Mouse (Mus musculus): ENCODE data around the gene Ralgds.

Gene Ralgds

DNA sequence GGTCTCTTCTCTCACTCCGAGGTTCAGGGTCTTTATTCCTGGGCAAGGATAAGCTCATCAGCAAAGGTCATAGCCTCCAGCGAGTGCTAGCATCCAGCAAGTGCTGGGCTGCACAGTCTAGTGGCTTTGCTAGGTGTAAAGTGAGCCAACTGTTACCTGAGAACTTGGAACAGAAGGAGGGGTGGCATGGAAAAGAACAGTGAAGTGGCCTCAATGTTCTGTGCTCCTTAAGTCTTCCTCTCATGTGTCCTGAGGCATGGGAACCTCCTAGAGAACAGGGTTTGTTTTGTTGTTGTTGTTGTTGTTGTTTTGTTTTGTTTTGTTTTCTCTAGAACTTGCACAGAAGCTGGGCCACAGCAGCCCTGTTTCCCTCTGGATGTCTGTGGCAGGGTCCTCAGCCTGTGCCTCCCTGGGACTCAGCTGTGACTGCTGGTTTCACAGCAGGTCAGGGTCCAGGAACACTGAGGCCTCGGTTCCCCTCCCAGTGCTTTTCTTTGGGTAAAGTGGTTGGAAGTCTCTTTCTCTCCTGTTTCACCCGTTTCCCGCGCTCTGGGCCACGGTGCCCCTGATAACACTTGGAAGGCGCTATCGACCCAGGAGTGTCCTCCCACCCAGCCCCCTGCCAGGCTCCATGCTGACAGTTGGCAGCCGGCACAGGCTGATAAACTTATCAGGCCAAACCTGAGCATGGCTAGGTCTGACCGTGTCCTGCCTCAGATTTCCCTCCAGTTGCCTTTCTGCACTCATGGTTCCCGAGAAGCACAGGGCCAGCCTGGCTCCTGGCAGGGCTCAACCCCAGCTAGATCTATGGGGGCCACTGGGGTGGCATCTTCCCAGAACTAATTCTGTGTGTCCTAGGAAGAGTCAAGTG is 89.0 kb downstream of the Ralgds start:
- DNase-seq (ENCODE audit: extremely low spot score, low spot score), result no peak
